Mouse (Mus musculus) CH12.LX (cell line): ENCODE results near the gene Gm6377. TPM values are rescaled to one million over a fixed set of nuclear protein-coding genes. Genes with fewer than 3 reads are reported as not detected.

ENCODE experiments used
- DNase-seq: peaks from one replicate; pipeline ENCODE4 v3.0.0-alpha.2; 2013; ENCODE audit errors: extremely low read depth
- H3K27ac ChIP-seq: 2 replicates; pipeline ENCODE4 v1.5.1; 2012; ENCODE audit warnings: low read depth, mild to moderate bottlenecking, control low read depth, moderate library complexity; ENCODE audit not compliant: insufficient read depth
- H3K27me3 ChIP-seq: replicated peaks from 2 replicates; pipeline ENCODE3; 2012; ENCODE audit warnings: inconsistent platforms
- H3K36me3 ChIP-seq, 2 experiments: replicated peaks in 1 of 2; 2 replicates each; pipeline versions ENCODE3 to v1.6.1; 2012; ENCODE audit warnings: inconsistent platforms in 1 of 2, low read length in 1 of 2, mild to moderate bottlenecking in 1 of 2, mixed read lengths in 1 of 2, moderate library complexity in 1 of 2; ENCODE audit not compliant: control insufficient read depth in 1 of 2, insufficient read depth in 1 of 2
- H3K4me1 ChIP-seq, 2 experiments: 2 replicates each; pipeline ENCODE4 v1.6.1; 2012; ENCODE audit warnings: inconsistent platforms in 1 of 2, moderate library complexity in 1 of 2; ENCODE audit not compliant: insufficient read depth in 2 of 2, control insufficient read depth in 1 of 2
- H3K4me2 ChIP-seq: 2 replicates; pipeline ENCODE4 v1.6.1; 2012; ENCODE audit warnings: low read depth, mild to moderate bottlenecking, control low read depth; ENCODE audit not compliant: poor library complexity, insufficient read depth, severe bottlenecking
- H3K4me3 ChIP-seq, 3 experiments: fragments of 150-350 bp in 1 of 3; sonication (generic) in 1 of 3; replicated peaks in 1 of 3; 2 replicates each; pipeline versions ENCODE3 to v1.5.1; 2011 to 2012; ENCODE audit warnings: low read depth in 2 of 3, low read length in 2 of 3, mild to moderate bottlenecking in 2 of 3, moderate library complexity in 2 of 3, control low read depth in 1 of 3, improper control_type of control experiment in 1 of 3, inconsistent platforms in 1 of 3, mixed read lengths in 1 of 3; ENCODE audit not compliant: poor library complexity in 1 of 3
- H3K79me2 ChIP-seq: replicated peaks from 2 replicates; pipeline ENCODE4 v1.6.1; 2012; ENCODE audit warnings: mild to moderate bottlenecking, moderate library complexity; ENCODE audit not compliant: control insufficient read depth, poor library complexity, insufficient read depth, severe bottlenecking; ENCODE audit errors: extremely low read depth
- H3K9ac ChIP-seq: 2 replicates; pipeline ENCODE4 v1.6.1; 2012; ENCODE audit warnings: low read depth, mild to moderate bottlenecking, control low read depth, moderate library complexity; ENCODE audit not compliant: insufficient read depth
- H3K9me3 ChIP-seq: replicated peaks from 2 replicates; pipeline ENCODE3; 2012; ENCODE audit warnings: low read length, inconsistent platforms, mixed read lengths
- BHLHE40 ChIP-seq: IDR thresholded peaks from 2 replicates; pipeline ENCODE4 v1.6.1; 2011; ENCODE audit warnings: mild to moderate bottlenecking, low read depth, low read length, improper control_type of control experiment
- E2F4 ChIP-seq: IDR thresholded peaks from 2 replicates; pipeline ENCODE4 v1.6.1; 2011; ENCODE audit warnings: low read depth, low read length, improper control_type of control experiment; ENCODE audit not compliant: insufficient replicate concordance
- EP300 ChIP-seq: IDR thresholded peaks from 2 replicates; pipeline ENCODE4 v1.6.1; 2011; ENCODE audit warnings: low read length, improper control_type of control experiment
- GABPA ChIP-seq: IDR thresholded peaks from 2 replicates; pipeline ENCODE4 v1.6.1; 2012; ENCODE audit warnings: low read depth, low read length, improper control_type of control experiment, inconsistent platforms; ENCODE audit not compliant: insufficient replicate concordance
- HCFC1 ChIP-seq: IDR thresholded peaks from 2 replicates; pipeline ENCODE4 v1.6.1; 2012; ENCODE audit warnings: low read depth, mild to moderate bottlenecking, inconsistent platforms, low read length, improper control_type of control experiment
- IRF4 ChIP-seq: IDR thresholded peaks from 2 replicates; pipeline ENCODE4 v1.6.1; 2014; ENCODE audit warnings: low read depth, mild to moderate bottlenecking, inconsistent platforms, low read length, improper control_type of control experiment
- JUND ChIP-seq: conservative IDR thresholded peaks from 2 replicates; pipeline ENCODE4 v1.6.1; 2011; ENCODE audit warnings: low read depth, low read length, improper control_type of control experiment
- MAFK ChIP-seq: IDR thresholded peaks from 2 replicates; pipeline ENCODE4 v1.6.1; 2011; ENCODE audit warnings: low read length, improper control_type of control experiment; ENCODE audit not compliant: insufficient replicate concordance
- MAX ChIP-seq: IDR thresholded peaks from 2 replicates; pipeline ENCODE4 v1.6.1; 2011; ENCODE audit warnings: low read length, improper control_type of control experiment
- MEF2A ChIP-seq: IDR thresholded peaks from 2 replicates; pipeline ENCODE4 v1.6.1; 2014; ENCODE audit warnings: low read depth, mild to moderate bottlenecking, inconsistent platforms, low read length, improper control_type of control experiment, borderline replicate concordance
- MXI1 ChIP-seq: IDR thresholded peaks from 2 replicates; pipeline ENCODE4 v1.6.1; 2011; ENCODE audit warnings: mild to moderate bottlenecking, low read depth, low read length, improper control_type of control experiment
- NELFE ChIP-seq: IDR thresholded peaks from 2 replicates; pipeline ENCODE4 v1.6.1; 2011; ENCODE audit warnings: low read depth, low read length, improper control_type of control experiment
- NRF1 ChIP-seq: IDR thresholded peaks from 2 replicates; pipeline ENCODE4 v1.6.1; 2014; ENCODE audit warnings: low read depth, mild to moderate bottlenecking, inconsistent platforms, low read length, improper control_type of control experiment, moderate library complexity
- TCF12 ChIP-seq: IDR thresholded peaks from 2 replicates; pipeline ENCODE4 v1.6.1; 2014; ENCODE audit warnings: low read depth, mild to moderate bottlenecking, inconsistent platforms, low read length, improper control_type of control experiment
- UBTF ChIP-seq: IDR thresholded peaks from 2 replicates; pipeline ENCODE4 v1.6.1; 2012; ENCODE audit warnings: low read depth, mild to moderate bottlenecking, inconsistent platforms, low read length, improper control_type of control experiment, moderate library complexity
- USF1 ChIP-seq: IDR thresholded peaks from 2 replicates; pipeline ENCODE4 v1.6.1; 2014; ENCODE audit warnings: low read depth, mild to moderate bottlenecking, inconsistent platforms, low read length, improper control_type of control experiment
- USF2 ChIP-seq: conservative IDR thresholded peaks from 2 replicates; pipeline ENCODE4 v1.6.1; 2011; ENCODE audit warnings: low read depth, low read length, improper control_type of control experiment
- ZC3H11A ChIP-seq: IDR thresholded peaks from 2 replicates; pipeline ENCODE4 v1.6.1; 2012; ENCODE audit warnings: low read depth, mild to moderate bottlenecking, inconsistent platforms, low read length, improper control_type of control experiment
- ZMIZ1 ChIP-seq: IDR thresholded peaks from 2 replicates; pipeline ENCODE4 v1.6.1; 2012; ENCODE audit warnings: low read depth, mild to moderate bottlenecking, inconsistent platforms, low read length, improper control_type of control experiment
- ZNF384 ChIP-seq: IDR thresholded peaks from 2 replicates; pipeline ENCODE4 v1.6.1; 2012; ENCODE audit warnings: low read depth, low read length, improper control_type of control experiment, inconsistent platforms
- dilution Hi-C: fragments of 300-500 bp; cut with MboI; formaldehyde crosslinking; loops from 2 replicates; pipeline ENCODE4 v1.14.3; 2020; ENCODE audit warnings: low sequenced_read_pairs; ENCODE audit not compliant: extremely low pct_unique_long_range_greater_than_20kb, extremely low pct_ligation_motif_present
- in situ Hi-C: fragments of 300-500 bp; cut with MboI; formaldehyde crosslinking; loops from 3 replicates; pipeline ENCODE4 v1.14.3; 2019; ENCODE audit warnings: low sequenced_read_pairs, low pct_ligation_motif_present, low pct_unique_long_range_greater_than_20kb, mixed read lengths
- polyA plus RNA-seq: library from polyadenylated mRNA; unstranded; fragments of >175 nt; gene quantifications from 2 replicates; pipeline ENCODE4 v1.2.1, GENCODE M21; 2012; ENCODE audit warnings: low read depth; ENCODE audit not compliant: insufficient read length
- total RNA-seq, 2 experiments: library from RNA; depleted of rRNA; stranded (reverse); fragments of 300-350 nt in 1 of 2; fragments of >200 nt in 1 of 2; gene quantifications; 2 replicates each; pipeline ENCODE4 v1.2.3; 2012 to 2014

The Gm6377 gene
- total and polyA plus RNA-seq, 3 experiments: 0.34 to 1.2 (median 0.56) TPM

- dilution Hi-C loops (no loop called here), in situ Hi-C loops (no loop called here)
- Histone ChIP-seq H3K4me2 (0 out of 2 replicates have a peak overlapping the region, but pooled peaks have one; percentile 21), H3K27me3 (no peaks in the 10 kb centered on the region), H3K36me3 (peaks cover 3 to 6% of the 10 kb centered on the region in 2 experiments), H3K9ac (no peak overlapping the region), H3K79me2 (no peaks in the 10 kb centered on the region), H3K27ac (no peak overlapping the region), H3K4me1 (peaks cover 4 to 23% of the 10 kb centered on the region in 2 experiments; a peak in 2 of 4 replicates), H3K4me3 (no peak overlapping the region), H3K9me3 (no peaks in the 10 kb centered on the region)
- no peak for DNase-seq
- TF ChIP-seq TCF12 (no peak), MEF2A (peak; percentile 50; the same call in 1 of the 2 replicates), JUND (no peak), EP300 (peak; percentile 69), MAX (no peak), IRF4 (0 out of 2 replicates have a peak, but pooled peaks have one; percentile 21), NELFE (no peak)
Observed at GRCm38 (mm10) chrX:109151228-109151627, 45.3 kb upstream of the Gm6377 start.

GRCm38 (mm10) chrX:109160326-109160725 lies 36.2 kb upstream of the Gm6377 start:
- no peaks in the 10 kb centered on the region for H3K36me3 ChIP-seq
- in situ Hi-C loops: no loop called here
- no peak for DNase-seq
- no peak overlapping the region for H3K9ac ChIP-seq
- no peaks in the 10 kb centered on the region for H3K27me3 ChIP-seq
- no peaks in the 10 kb centered on the region for H3K9me3 ChIP-seq
- no peaks in the 10 kb centered on the region for H3K79me2 ChIP-seq
- dilution Hi-C loops: no loop called here
- no peak overlapping the region for H3K4me3 ChIP-seq
- TF ChIP-seq JUND: peak; percentile 46; the same call in 1 of the 2 replicates
- no peak for TF ChIP-seq E2F4
- TF ChIP-seq USF2: no peak
- peak; percentile 58 for TF ChIP-seq IRF4
- 0 out of 2 replicates have a peak, but pooled peaks have one; percentile 48 for TF ChIP-seq EP300
- H3K4me1 ChIP-seq: no peaks in the 10 kb centered on the region
- H3K27ac ChIP-seq: no peak overlapping the region
- no peak overlapping the region for H3K4me2 ChIP-seq

- Histone ChIP-seq H3K9ac (no peak overlapping the region; the same call in 1 of the 2 replicates), H3K4me1 (no peaks in the 10 kb centered on the region), H3K79me2 (no peaks in the 10 kb centered on the region), H3K4me3 (no peak overlapping the region), H3K36me3 (no peaks in the 10 kb centered on the region), H3K27ac (no peak overlapping the region)
- in situ Hi-C loops: no loop called here
- TF ChIP-seq EP300 (no peak), BHLHE40 (no peak), MAFK (no peak), ZMIZ1 (no peak), USF2 (no peak), ZC3H11A (no peak), HCFC1 (no peak), USF1 (no peak), MAX (no peak), MXI1 (no peak), UBTF (no peak), JUND (no peak), ZNF384 (no peak), TCF12 (no peak), NELFE (no peak), NRF1 (no peak), GABPA (no peak), E2F4 (no peak)
- TF ChIP-seq, all 38 proteins: peak for 0
- Histone ChIP-seq H3K4me2 (peak overlapping the region; percentile 44; the same call in 1 of the 2 replicates), H3K9me3 (no peaks in the 10 kb centered on the region), H3K27me3 (no peaks in the 10 kb centered on the region)
- dilution Hi-C loops: no loop called here
- no peak for DNase-seq
Observed at GRCm38 (mm10) chrX:109160901-109161300, 35.7 kb upstream of the Gm6377 start.
